Mouse (Mus musculus): ENCODE data around the gene Fut1.

Fut1 gene

GRCm38 (mm10) chr7:45617042-45617695 lies at the start of gene Fut1:
TSS of gene Fut1 (plus strand) at chr7:45617289.
- no peak for TF ChIP-seq GATA4 (IDR thresholded peaks at IDR 0.05; ENCODE audit: insufficient replicate concordance, low read length)

- no peak for TF ChIP-seq GATA4 (IDR thresholded peaks at IDR 0.05; ENCODE audit: insufficient replicate concordance, low read length)
Observed at GRCm38 (mm10) chr7:45567780-45568516, 49.1 kb upstream of the Fut1 start.

GRCm38 (mm10) chr7:45568601-45569473 lies 48.3 kb upstream of the Fut1 start:
- TF ChIP-seq GATA4 (IDR thresholded peaks at IDR 0.05; ENCODE audit: insufficient replicate concordance, low read length) = no peak

GRCm38 (mm10) chr7:45570103-45570741 lies 46.9 kb upstream of the Fut1 start, which contains the start of gene Bcat2:
TSS of gene Bcat2 (plus strand) at chr7:45570153.
- no peak for TF ChIP-seq GATA4 (IDR thresholded peaks at IDR 0.05; ENCODE audit: insufficient replicate concordance, low read length)

- no peak for TF ChIP-seq GATA4 (IDR thresholded peaks at IDR 0.05; ENCODE audit: insufficient replicate concordance, low read length)
Observed at GRCm38 (mm10) chr7:45571966-45572365, 45.1 kb upstream of the Fut1 start.

- TF ChIP-seq GATA4 (IDR thresholded peaks at IDR 0.05; ENCODE audit: insufficient replicate concordance, low read length) = peak; percentile 64; the same call in 1 of the 2 replicates
Observed at GRCm38 (mm10) chr7:45573954-45574353, 43.1 kb upstream of the Fut1 start.

GRCm38 (mm10) chr7:45574472-45575379 lies 42.4 kb upstream of the Fut1 start:
- TF ChIP-seq GATA4 (IDR thresholded peaks at IDR 0.05; ENCODE audit: insufficient replicate concordance, low read length) = no peak

- TF ChIP-seq GATA4 (IDR thresholded peaks at IDR 0.05; ENCODE audit: insufficient replicate concordance, low read length) = no peak
Observed at GRCm38 (mm10) chr7:45585923-45586322, 31.2 kb upstream of the Fut1 start.

- TF ChIP-seq GATA4 (IDR thresholded peaks at IDR 0.05; ENCODE audit: insufficient replicate concordance, low read length) = no peak
Observed at GRCm38 (mm10) chr7:45587631-45588592, 29.2 kb upstream of the Fut1 start.

GRCm38 (mm10) chr7:45589173-45589572 lies 27.9 kb upstream of the Fut1 start:
- no peak for TF ChIP-seq GATA4 (IDR thresholded peaks at IDR 0.05; ENCODE audit: insufficient replicate concordance, low read length)

GRCm38 (mm10) chr7:45589898-45590297 lies 27.2 kb upstream of the Fut1 start:
- TF ChIP-seq GATA4 (IDR thresholded peaks at IDR 0.05; ENCODE audit: insufficient replicate concordance, low read length) = no peak

GRCm38 (mm10) chr7:45590874-45591273 lies 26.2 kb upstream of the Fut1 start:
- no peak for TF ChIP-seq GATA4 (IDR thresholded peaks at IDR 0.05; ENCODE audit: insufficient replicate concordance, low read length)

GRCm38 (mm10) chr7:45591880-45592279 lies 25.2 kb upstream of the Fut1 start:
- TF ChIP-seq GATA4 (IDR thresholded peaks at IDR 0.05; ENCODE audit: insufficient replicate concordance, low read length) = no peak
